Mouse (Mus musculus) forebrain, embryonic 15.5 days (tissue): ENCODE data around the gene Col11a2. TPM values are rescaled to one million over a fixed set of nuclear protein-coding genes. Genes with fewer than 3 reads are reported as not detected.
A peak's percentile ranks its signal among the peaks of the same experiment; 100 is the strongest.

Experiments
- ATAC-seq: fragments of 200-750 bp; cut with Nextera tagmentation; replicated peaks from 2 replicates; pipeline ENCODE4 v1.8.0; 2017; ENCODE audit warnings: mild to moderate bottlenecking, moderate TSS enrichment, moderate library complexity
- H3K27ac ChIP-seq: fragments of 300-500 bp; sonication (generic); replicated peaks from 2 replicates; pipeline ENCODE4 v1.5.1; 2015; ENCODE audit warnings: mild to moderate bottlenecking, inconsistent platforms
- H3K27me3 ChIP-seq: fragments of 300-500 bp; sonication (generic); 2 replicates; pipeline ENCODE4 v1.6.1; 2015; ENCODE audit warnings: inconsistent platforms
- H3K36me3 ChIP-seq: fragments of 300-500 bp; sonication (generic); 2 replicates; pipeline ENCODE4 v1.6.1; 2015; ENCODE audit warnings: mild to moderate bottlenecking, inconsistent platforms
- H3K4me1 ChIP-seq: fragments of 300-500 bp; sonication (generic); 2 replicates; pipeline ENCODE4 v1.6.1; 2015; ENCODE audit warnings: inconsistent platforms
- H3K4me2 ChIP-seq: fragments of 300-500 bp; sonication (generic); replicated peaks from 2 replicates; pipeline ENCODE4 v1.6.1; 2015; ENCODE audit warnings: mild to moderate bottlenecking, inconsistent platforms
- H3K4me3 ChIP-seq: fragments of 300-500 bp; sonication (generic); 2 replicates; pipeline ENCODE4 v1.5.1; 2015; ENCODE audit warnings: mild to moderate bottlenecking, inconsistent platforms
- H3K9ac ChIP-seq: fragments of 300-500 bp; sonication (generic); replicated peaks from 2 replicates; pipeline ENCODE4 v1.6.1; 2015; ENCODE audit warnings: mild to moderate bottlenecking, inconsistent platforms
- H3K9me3 ChIP-seq: fragments of 300-500 bp; sonication (generic); 2 replicates; pipeline ENCODE4 v1.6.1; 2016; ENCODE audit warnings: inconsistent platforms
- WGBS: fragments of 180-500 bp; shearing (Covaris S2); methylation state at CpG from one replicate; pipeline ENCODE4 v1.1.7; 2015; ENCODE audit warnings: mixed read lengths; 5-methylcytosine and 5-hydroxymethylcytosine counted together
- polyA plus RNA-seq: library from polyadenylated mRNA; unstranded; fragments of >200 nt; fragmentation: Nextera tagmentation; extraction: Ambion mirVana; gene quantifications from 2 replicates; pipeline ENCODE4 v1.2.1, GENCODE M21; 2015

Gene Col11a2
- polyA plus RNA-seq, 1 experiment from 2014 or later, result 2.1 TPM

DNA sequence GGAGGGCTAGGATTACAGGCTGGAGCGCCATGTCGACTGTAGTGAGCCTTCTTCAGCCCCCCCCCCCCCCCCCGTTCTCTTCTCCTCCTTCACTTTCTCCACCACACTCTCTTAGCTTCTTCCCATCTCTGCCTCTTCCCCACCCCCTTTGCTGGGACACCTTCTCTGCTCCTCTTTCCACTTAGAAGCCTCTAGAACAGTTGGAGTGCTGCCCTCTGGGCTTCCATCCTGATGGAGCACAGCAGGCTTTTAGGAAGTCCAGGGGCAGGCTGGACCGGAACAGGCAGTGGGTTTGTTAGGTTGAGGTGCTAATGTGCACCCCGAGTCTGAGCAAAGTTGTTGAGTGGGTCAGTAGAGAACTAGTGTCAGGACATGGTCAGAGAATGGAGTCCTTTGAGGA, 29.1 kb upstream of the Col11a2 start:
- no peaks in the 10 kb centered on the region for H3K9me3 ChIP-seq
- H3K4me2 ChIP-seq, result no peak overlapping the region
- no peak overlapping the region for H3K4me3 ChIP-seq
- no peaks in the 10 kb centered on the region for H3K36me3 ChIP-seq
- H3K4me1 ChIP-seq, result no peaks in the 10 kb centered on the region
- no peak for ATAC-seq
- no peak overlapping the region for H3K9ac ChIP-seq
- no peaks in the 10 kb centered on the region for H3K27me3 ChIP-seq
- no peak overlapping the region for H3K27ac ChIP-seq
- 89% methylated on average over 5 of the region's 5 CpGs for WGBS

DNA sequence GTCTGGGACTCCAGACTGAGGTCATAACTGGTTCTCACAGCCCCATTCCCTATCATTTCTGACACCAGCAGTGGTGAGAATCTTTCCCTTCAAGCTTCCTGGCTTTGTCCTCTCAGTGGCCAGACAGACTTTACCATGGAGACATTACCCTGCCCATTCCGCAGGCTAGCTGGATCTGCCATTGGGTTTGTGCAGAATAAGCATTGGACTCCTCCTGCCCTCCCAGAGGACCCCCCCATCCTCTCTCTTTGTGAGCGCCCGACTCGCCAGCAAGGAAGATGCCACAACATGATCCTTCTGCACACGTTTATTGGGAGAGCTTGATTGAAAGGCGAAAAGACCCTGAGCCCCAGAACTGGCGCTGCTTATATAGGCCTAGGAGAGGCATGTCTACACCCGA, 25.8 kb upstream of the Col11a2 start:
- no peaks in the 10 kb centered on the region for H3K4me1 ChIP-seq
- WGBS, result 94% methylated on average over 8 of the region's 8 CpGs

DNA sequence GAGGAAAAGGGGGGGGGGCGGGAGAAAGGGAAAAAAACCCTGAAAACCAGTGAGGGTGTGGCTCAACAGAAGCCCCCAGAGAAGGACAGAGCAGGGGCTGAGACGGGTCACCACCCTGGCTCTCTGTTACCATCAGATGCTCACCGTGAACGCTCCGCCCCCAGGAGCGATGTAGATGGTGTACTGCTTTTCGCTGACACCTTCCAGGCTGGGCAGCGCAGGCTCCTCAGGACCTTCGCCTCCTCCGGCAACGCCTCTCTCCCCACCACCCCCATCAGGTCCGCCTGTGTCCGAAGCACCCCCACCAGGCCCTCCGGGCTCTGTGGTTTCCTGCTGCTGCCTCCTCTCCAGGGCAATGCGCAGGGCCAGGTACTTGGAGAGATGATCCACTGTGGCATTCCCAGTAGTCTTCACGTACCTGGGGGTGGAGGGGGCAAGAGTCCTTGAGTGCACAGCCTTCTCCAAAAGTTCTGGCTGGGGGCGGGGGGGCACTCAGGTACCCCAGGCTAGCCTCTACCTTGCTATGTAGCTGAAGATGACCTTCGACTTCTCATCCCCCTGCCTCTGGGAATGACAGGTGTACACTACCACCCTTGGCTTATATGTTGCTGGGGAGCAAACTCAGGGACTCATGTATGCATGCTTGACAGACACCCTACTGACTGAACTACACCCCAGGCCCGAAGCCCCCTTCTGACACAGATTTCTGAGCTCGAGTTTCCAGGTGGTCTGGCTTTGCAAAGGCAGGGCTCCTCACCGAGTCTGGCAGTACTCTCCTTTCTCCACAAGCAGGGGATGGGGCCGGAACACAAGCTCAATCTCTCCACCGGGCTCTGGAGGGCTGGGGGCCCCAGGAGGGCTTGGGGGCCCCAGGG, 17.5 kb upstream of the Col11a2 start:
- Histone ChIP-seq H3K4me3 (no peak overlapping the region), H3K36me3 (peaks cover 20% of the 10 kb centered on the region), H3K27ac (no peak overlapping the region), H3K9me3 (no peaks in the 10 kb centered on the region), H3K4me2 (no peak overlapping the region), H3K27me3 (no peaks in the 10 kb centered on the region), H3K4me1 (peaks cover 31% of the 10 kb centered on the region), H3K9ac (no peak overlapping the region)
- WGBS, result 96% methylated on average over 23 of the region's 23 CpGs
- no peak for ATAC-seq

More for the DNA sequence above, 25.8 kb upstream of the Col11a2 start:
- H3K9ac ChIP-seq, result no peak overlapping the region
- no peaks in the 10 kb centered on the region for H3K36me3 ChIP-seq
- no peak overlapping the region for H3K4me3 ChIP-seq
- no peaks in the 10 kb centered on the region for H3K27me3 ChIP-seq
- no peak overlapping the region for H3K27ac ChIP-seq
- H3K4me2 ChIP-seq, result no peak overlapping the region
- no peak for ATAC-seq
- H3K9me3 ChIP-seq, result no peaks in the 10 kb centered on the region

DNA sequence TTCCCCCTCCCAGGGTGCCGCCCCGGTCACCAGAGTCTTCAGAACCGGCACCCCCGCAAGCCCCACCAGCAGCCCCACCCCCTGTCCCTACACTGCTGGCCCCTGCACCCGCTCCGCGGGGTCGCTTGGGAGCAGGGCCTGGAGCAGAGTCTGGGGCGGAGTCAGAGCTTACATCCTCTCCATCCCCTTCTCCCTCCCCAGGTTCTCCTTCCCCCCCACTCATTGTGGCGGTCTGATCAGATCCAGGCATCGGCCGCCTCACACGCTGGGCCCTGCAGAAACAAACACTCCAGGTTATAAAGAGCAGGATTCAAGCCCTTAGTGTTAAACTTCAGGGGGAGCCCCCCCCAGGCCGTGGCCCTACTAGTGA, 16.8 kb upstream of the Col11a2 start:
- Histone ChIP-seq H3K27me3 (no peaks in the 10 kb centered on the region), H3K9me3 (no peaks in the 10 kb centered on the region), H3K9ac (no peak overlapping the region), H3K4me2 (no peak overlapping the region), H3K27ac (no peak overlapping the region), H3K4me1 (peaks cover 37% of the 10 kb centered on the region), H3K4me3 (no peak overlapping the region), H3K36me3 (peaks cover 20% of the 10 kb centered on the region)
- no peak for ATAC-seq
- 92% methylated on average over 14 of the region's 14 CpGs for WGBS

DNA sequence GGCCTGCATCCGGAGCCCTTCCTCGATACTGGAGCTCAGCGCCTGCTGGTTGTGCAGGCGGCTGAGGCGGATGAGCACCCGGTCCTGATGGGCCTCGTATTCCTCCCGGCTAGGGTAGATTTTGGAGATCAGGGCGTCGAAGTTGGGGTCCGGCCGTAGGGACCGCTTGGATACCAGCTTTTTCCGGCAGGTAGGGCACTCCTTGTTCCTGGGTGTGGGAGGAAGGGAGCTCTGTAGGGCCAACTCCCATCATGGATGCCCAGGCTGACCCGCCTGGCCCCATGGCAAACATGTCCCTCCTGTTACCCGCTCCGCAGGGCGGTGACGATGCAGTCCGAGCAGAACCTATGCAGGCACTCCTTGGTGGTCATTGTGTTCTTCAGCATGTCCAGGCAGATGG, 16.2 kb upstream of the Col11a2 start:
- WGBS, result 97% methylated on average over 20 of the region's 20 CpGs
- Histone ChIP-seq H3K4me1 (peaks cover 42% of the 10 kb centered on the region), H3K27ac (no peak overlapping the region), H3K9ac (no peak overlapping the region), H3K36me3 (peaks cover 20% of the 10 kb centered on the region), H3K4me3 (no peak overlapping the region), H3K9me3 (no peaks in the 10 kb centered on the region), H3K4me2 (no peak overlapping the region), H3K27me3 (no peaks in the 10 kb centered on the region)
- ATAC-seq, result no peak

DNA sequence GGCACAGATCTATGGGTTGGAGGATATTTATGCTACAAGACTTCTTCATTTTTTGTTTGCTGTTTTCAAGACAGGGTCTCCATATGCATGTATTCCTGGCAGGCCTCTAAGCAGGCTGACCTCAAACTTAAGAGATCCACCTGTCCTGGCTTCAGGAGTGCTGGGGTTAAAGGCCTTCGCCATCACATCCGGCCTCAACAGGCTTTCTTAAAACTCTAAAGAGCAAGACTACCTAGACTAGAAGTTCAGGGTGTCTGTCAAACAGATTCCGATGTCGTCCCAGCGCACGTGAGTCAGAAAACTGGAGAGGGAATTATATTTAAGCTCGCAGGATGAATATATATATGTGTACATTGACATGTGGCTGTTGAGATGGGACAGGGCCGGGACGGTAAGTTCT, 15.6 kb upstream of the Col11a2 start:
- Histone ChIP-seq H3K9ac (peak overlapping the region; percentile 91; the same call in 1 of the 2 replicates), H3K4me3 (peak overlapping the region; percentile 85), H3K27ac (peak overlapping the region; percentile 98), H3K4me2 (peak overlapping the region; percentile 90), H3K27me3 (no peaks in the 10 kb centered on the region), H3K36me3 (peaks cover 25% of the 10 kb centered on the region), H3K4me1 (peaks cover 49% of the 10 kb centered on the region), H3K9me3 (no peaks in the 10 kb centered on the region)
- WGBS, result 59% methylated on average over 9 of the region's 9 CpGs
- ATAC-seq, result no peak

DNA sequence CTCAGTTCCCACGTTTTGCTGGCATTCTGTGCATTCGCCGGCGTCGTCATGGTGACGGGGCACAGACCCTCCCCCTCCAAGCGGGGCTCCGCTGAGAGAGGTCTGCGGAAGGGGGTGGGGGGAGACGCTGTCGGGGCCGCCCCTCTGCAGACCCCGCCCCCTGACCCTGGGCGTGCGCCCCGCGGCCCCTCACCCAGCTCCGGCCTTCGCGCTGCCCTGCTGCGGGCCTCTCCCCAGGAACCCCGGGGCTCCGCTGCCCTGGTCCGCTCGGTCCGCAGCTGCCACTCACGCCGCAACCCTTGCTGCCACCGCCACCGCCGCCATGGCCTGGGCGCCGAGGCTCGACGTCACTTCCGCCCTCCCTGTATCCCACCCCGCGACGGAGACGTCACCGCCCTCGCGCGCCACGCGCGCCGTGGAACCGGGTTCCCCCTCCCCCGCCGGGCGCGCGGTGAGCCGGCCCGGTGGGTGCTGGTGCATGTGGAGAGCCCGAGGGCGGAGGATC, 14.9 kb upstream of the Col11a2 start, which contains the start of gene Ring1:
Gene Ring1 (minus strand): TSS at position 364 of the 505 bp plus-strand sequence.
- peak; percentile 75 for ATAC-seq

DNA sequence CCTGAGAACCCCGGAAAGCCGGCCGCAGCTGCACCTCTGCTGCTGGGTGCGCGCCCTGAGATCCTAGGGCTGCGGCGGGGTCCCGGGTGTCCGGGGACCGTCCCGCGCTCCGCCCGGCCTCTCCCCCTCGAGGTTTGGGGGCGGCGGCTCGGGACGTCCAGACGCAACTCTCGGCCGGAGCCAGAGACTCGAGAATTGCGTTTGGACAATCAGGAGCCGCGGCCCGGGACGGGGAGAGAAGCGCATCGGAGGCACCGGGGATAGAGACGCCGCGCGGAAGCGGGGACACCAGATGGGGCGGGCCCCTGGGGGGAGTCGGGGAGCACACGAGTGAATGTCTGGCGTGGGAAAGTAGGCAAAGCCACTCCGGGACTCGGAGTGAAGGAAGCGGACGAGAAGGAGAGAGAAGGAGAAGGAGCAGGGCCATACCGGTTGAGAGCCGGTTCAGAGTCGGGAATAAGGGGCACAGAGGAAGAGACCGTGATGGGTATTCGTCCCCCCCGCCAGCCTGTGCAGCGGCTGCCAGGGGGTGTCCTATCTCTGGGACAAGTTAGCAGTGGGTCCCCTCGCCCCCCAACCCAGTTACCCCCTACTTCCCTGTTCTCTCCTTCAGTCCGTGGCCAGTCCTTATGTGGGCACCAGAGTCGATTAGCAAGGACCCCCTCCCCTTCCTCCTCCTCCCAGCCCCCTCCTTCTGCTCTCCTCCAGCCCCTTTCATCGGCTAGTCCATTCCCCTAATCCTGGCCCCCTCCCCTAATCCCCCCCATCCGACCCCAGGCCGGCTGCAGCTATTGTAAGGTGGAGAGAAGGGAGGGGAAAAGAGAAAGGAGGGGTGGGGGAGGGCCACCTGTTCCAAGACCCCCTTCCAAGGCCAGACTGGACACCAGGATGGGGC, 14.1 kb upstream of the Col11a2 start:
- under 1% methylated on average over 55 of the region's 57 CpGs for WGBS
- Histone ChIP-seq H3K36me3 (peaks cover 38% of the 10 kb centered on the region), H3K4me1 (peaks cover 63% of the 10 kb centered on the region), H3K4me3 (peak overlapping the region; percentile 85), H3K27me3 (no peaks in the 10 kb centered on the region), H3K27ac (peak overlapping the region; percentile 98), H3K9me3 (no peaks in the 10 kb centered on the region), H3K4me2 (peak overlapping the region; percentile 90), H3K9ac (peak overlapping the region; percentile 91)
- ATAC-seq, result peak; percentile 0; the same call in 1 of the 2 replicates

More for the DNA sequence above, 14.9 kb upstream of the Col11a2 start, which contains the start of gene Ring1:
- Histone ChIP-seq H3K4me2 (peak within 1 kb of the TSS; percentile 90), H3K9ac (peak within 1 kb of the TSS; percentile 91), H3K9me3 (no peaks in the 10 kb centered on the region), H3K36me3 (peaks cover 32% of the 10 kb centered on the region), H3K27me3 (no peaks in the 10 kb centered on the region), H3K4me3 (peak within 1 kb of the TSS; percentile 85), H3K4me1 (peaks cover 55% of the 10 kb centered on the region), H3K27ac (peak within 1 kb of the TSS; percentile 98)
- WGBS, result under 1% methylated on average over 57 of the region's 58 CpGs

DNA sequence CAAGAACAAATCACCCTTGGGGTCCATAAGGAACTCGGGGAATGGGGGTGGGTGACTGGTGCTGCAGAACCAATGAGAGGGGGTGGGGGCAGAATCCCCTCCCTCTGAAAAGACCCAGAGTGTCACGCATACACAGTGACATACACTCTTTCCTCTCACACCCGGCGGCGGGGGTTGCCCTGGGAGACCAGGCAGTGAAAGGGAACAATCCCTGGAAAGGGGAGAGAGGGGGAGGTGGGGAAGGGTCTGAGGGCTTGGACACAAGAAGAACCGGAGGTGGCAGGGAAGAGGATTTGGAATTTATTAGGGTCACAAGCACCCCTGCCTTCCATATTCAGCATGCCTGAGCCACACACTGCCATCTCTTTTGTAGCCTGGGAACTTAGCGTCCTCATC, 13.5 kb upstream of the Col11a2 start:
- H3K4me3 ChIP-seq, result peak overlapping the region; percentile 85
- 5% methylated on average over 7 of the region's 7 CpGs for WGBS
- ATAC-seq, result peak; percentile 20
- peaks cover 36% of the 10 kb centered on the region for H3K36me3 ChIP-seq
- peak overlapping the region; percentile 98 for H3K27ac ChIP-seq
- H3K9ac ChIP-seq, result peak overlapping the region; percentile 91
- H3K9me3 ChIP-seq, result no peaks in the 10 kb centered on the region
- H3K4me1 ChIP-seq, result peaks cover 69% of the 10 kb centered on the region
- peak overlapping the region; percentile 90 for H3K4me2 ChIP-seq
- H3K27me3 ChIP-seq, result no peaks in the 10 kb centered on the region

DNA sequence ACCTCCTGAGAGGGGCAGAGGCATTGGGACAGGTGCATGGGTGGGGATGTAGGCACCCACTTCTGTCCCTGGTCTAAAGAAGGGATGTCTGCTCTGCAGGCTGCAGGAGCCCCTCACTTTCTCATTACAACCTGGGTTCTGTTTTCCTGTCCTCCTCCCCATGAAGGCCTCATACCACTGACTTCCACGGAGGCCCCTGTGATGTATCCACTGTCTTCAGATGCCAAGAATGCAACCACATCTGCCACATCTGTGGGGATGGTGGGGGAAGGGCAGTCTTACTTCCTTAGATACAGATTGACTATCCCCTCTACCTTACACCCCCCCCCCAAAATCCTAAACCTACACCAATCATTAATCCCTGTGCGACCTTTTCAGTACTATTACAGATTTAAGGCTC, 13.0 kb upstream of the Col11a2 start:
- Histone ChIP-seq H3K9me3 (no peaks in the 10 kb centered on the region), H3K4me1 (peaks cover 73% of the 10 kb centered on the region), H3K36me3 (peaks cover 32% of the 10 kb centered on the region), H3K4me2 (peak overlapping the region; percentile 90), H3K27me3 (no peaks in the 10 kb centered on the region), H3K9ac (peak overlapping the region; percentile 91), H3K27ac (peak overlapping the region; percentile 98), H3K4me3 (peak overlapping the region; percentile 85)
- WGBS, result 5% methylated on average over 2 of the region's 2 CpGs
- no peak for ATAC-seq

DNA sequence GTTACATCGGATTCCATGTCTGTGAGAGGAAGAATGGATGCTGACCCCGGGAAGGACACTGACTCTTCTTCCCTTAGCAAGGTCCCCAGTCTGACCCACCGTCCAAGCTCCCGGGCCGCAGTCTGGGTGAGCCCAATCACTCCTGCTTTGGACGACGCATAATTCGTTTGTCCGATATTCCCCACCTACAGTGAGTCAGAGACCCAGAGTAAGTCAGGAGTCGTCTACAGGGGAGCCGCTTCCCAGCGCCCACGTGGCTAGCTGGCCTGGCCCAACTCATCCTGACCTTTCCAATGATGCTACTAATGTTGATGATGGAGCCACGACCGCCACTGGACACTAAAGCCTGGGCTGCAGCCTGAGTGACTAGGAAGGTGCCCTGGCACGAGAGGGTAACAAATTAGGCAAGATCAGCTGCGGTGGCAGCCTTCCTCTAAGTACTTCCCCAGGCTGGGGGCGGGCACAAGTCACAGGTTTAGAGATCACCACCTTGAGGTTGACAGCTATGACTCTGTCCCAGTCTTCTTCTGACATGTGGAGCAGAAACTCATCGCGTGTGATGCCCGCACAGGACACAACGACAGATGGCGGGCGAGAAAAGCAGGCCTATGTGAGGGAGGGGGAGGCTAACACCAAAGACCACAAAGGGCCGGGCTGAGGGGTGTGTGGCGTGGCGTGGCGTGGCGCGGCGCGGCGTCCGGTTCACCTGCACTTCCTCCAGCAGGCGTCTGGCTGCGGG, 12.2 kb upstream of the Col11a2 start:
- peak overlapping the region; percentile 74 for H3K9ac ChIP-seq
- H3K36me3 ChIP-seq, result peaks cover 24% of the 10 kb centered on the region
- WGBS, result 4% methylated on average over 36 of the region's 36 CpGs
- H3K4me3 ChIP-seq, result peak overlapping the region; percentile 81
- H3K4me1 ChIP-seq, result peaks cover 73% of the 10 kb centered on the region
- no peaks in the 10 kb centered on the region for H3K27me3 ChIP-seq
- H3K9me3 ChIP-seq, result no peaks in the 10 kb centered on the region
- no peak for ATAC-seq
- peak overlapping the region; percentile 90 for H3K4me2 ChIP-seq
- peak overlapping the region; percentile 98 for H3K27ac ChIP-seq
